Mouse (Mus musculus) spleen, postnatal 4 days (tissue): ENCODE results near the gene Il17c.

ENCODE experiments used
- DNase-seq, 2 experiments: peaks; one replicate each; pipeline ENCODE4 v3.0.0; 2022; ENCODE audit warnings: low spot score in 2 of 2

Il17c gene

GRCm38 (mm10) chr8:122430646-122431045 lies 8.8 kb downstream of the Il17c start:
- DNase-seq: no peak

- DNase-seq: no peak
Measured at GRCm38 (mm10) chr8:122431694-122432442, 10.0 kb downstream of the Il17c start.

GRCm38 (mm10) chr8:122432443-122433268 lies 10.8 kb downstream of the Il17c start, which contains the start of gene Cyba:
Gene Cyba (minus strand): TSS chr8:122432930.
- peak; percentile 80 to 87 for DNase-seq

- DNase-seq: no peak
Measured at GRCm38 (mm10) chr8:122433269-122433905, 11.6 kb downstream of the Il17c start.

GRCm38 (mm10) chr8:122435375-122435774 lies 13.6 kb downstream of the Il17c start:
- DNase-seq: no peak

- DNase-seq: no peak
Measured at GRCm38 (mm10) chr8:122436146-122436545, 14.3 kb downstream of the Il17c start.

GRCm38 (mm10) chr8:122436586-122437125 lies 14.8 kb downstream of the Il17c start:
- no peak for DNase-seq

- DNase-seq: no peak
Measured at GRCm38 (mm10) chr8:122437708-122438331, 16.0 kb downstream of the Il17c start.

- DNase-seq: no peak
Measured at GRCm38 (mm10) chr8:122439336-122439735, 17.5 kb downstream of the Il17c start.

GRCm38 (mm10) chr8:122441326-122441725 lies 19.5 kb downstream of the Il17c start:
- no peak for DNase-seq

- no peak for DNase-seq
Measured at GRCm38 (mm10) chr8:122442356-122442755, 20.5 kb downstream of the Il17c start.

GRCm38 (mm10) chr8:122442781-122443180 lies 21.0 kb downstream of the Il17c start:
- no peak for DNase-seq

- DNase-seq: peak; percentile 98 to 99
Measured at GRCm38 (mm10) chr8:122443262-122444006, 21.6 kb downstream of the Il17c start, which contains the start of gene Mvd. Gene Mvd (minus strand): TSS chr8:122443422.

- DNase-seq: peak; percentile 87 to 91
Measured at GRCm38 (mm10) chr8:122444058-122444748, 22.4 kb downstream of the Il17c start.

- DNase-seq: no peak
Measured at GRCm38 (mm10) chr8:122445203-122445602, 23.4 kb downstream of the Il17c start.

- DNase-seq: no peak
Measured at GRCm38 (mm10) chr8:122451161-122451703, 29.4 kb downstream of the Il17c start.

GRCm38 (mm10) chr8:122452154-122452553 lies 30.3 kb downstream of the Il17c start:
- no peak for DNase-seq

GRCm38 (mm10) chr8:122454409-122454808 lies 32.6 kb downstream of the Il17c start:
- no peak for DNase-seq

GRCm38 (mm10) chr8:122457171-122457570 lies 35.4 kb downstream of the Il17c start:
- DNase-seq: no peak
